Mouse (Mus musculus): Measurements from ENCODE around the gene Map3k11. TPM values are rescaled to one million over a fixed set of nuclear protein-coding genes. Genes with fewer than 3 reads are reported as not detected.

The Map3k11 gene
- polyA plus RNA-seq, 1 experiment from 2014 or later: 12.3 TPM

DNA sequence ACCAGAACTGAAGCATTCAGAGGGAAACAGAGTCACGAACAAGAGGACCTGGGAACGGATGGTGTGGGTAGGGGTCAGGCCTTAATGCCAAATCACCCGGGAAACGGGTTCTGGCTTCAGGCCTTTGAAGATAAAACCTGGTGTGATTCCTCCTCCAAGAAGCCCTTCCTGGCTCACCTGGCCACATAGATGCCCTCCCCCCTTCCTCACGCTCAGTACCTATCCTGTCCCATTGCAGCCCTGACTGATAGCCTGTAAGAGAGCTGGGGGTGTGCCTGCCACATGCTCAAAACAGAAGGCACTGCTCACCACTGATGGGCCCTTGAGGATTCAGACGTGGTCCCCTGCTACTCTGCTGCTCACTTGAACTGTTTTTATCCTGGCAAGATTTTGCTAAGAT is 5.3 kb downstream of the Map3k11 start:
- Histone ChIP-seq H3K4me3 (no peak overlapping the region), H3K9me3 (no peaks in the 10 kb centered on the region), H3K36me3 (peaks cover 18% of the 10 kb centered on the region; the same call in 1 of the 2 replicates), H3K9ac (no peak overlapping the region), H3K27me3 (no peaks in the 10 kb centered on the region), H3K4me1 (replicated peaks) (peaks cover 54% of the 10 kb centered on the region), H3K27ac (replicated peaks) (no peak overlapping the region), H3K4me2 (no peak overlapping the region)
- ATAC-seq (ENCODE audit: low FRiP score, low read depth): no peak
- 94% methylated on average over 6 of the region's 6 CpGs for WGBS

DNA sequence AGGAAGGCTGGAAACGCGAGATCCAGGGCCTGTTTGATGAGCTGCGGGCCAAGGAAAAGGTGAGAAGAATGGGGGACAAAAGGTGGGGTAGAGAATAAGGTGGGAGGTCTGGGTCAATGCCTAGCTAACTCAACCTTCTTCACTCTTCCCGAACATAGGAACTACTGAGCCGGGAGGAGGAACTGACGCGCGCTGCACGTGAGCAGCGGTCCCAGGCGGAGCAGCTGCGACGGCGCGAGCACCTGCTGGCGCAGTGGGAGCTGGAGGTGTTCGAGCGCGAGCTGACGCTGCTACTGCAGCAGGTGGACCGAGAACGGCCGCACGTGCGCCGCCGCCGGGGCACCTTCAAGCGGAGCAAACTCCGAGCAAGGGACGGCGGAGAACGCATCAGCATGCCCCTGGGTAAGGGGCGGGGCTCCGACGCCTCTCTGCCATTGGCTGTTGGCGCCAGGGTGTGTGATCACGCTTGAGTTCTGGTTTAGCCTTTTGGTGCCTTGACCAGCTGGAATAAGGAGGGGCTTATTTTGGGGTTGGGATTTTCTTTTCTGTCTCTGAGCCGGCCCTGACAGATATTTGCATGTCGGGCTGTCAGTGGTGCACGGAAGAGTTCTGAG is 7.4 kb downstream of the Map3k11 start:
- ATAC-seq (ENCODE audit: low FRiP score, low read depth): 0 out of 2 replicates have a peak, but pooled peaks have one; percentile 47
- no peaks in the 10 kb centered on the region for H3K27me3 ChIP-seq
- H3K4me1 ChIP-seq (replicated peaks): peaks cover 37% of the 10 kb centered on the region
- WGBS: 10% methylated on average over 41 of the region's 41 CpGs
- peaks cover 29% of the 10 kb centered on the region for H3K36me3 ChIP-seq
- H3K27ac ChIP-seq (replicated peaks): no peak overlapping the region
- no peaks in the 10 kb centered on the region for H3K9me3 ChIP-seq
- peak overlapping the region; percentile 21; the same call in 1 of the 2 replicates for H3K9ac ChIP-seq
- peak overlapping the region; percentile 35 for H3K4me3 ChIP-seq
- H3K4me2 ChIP-seq: peak overlapping the region; percentile 53

DNA sequence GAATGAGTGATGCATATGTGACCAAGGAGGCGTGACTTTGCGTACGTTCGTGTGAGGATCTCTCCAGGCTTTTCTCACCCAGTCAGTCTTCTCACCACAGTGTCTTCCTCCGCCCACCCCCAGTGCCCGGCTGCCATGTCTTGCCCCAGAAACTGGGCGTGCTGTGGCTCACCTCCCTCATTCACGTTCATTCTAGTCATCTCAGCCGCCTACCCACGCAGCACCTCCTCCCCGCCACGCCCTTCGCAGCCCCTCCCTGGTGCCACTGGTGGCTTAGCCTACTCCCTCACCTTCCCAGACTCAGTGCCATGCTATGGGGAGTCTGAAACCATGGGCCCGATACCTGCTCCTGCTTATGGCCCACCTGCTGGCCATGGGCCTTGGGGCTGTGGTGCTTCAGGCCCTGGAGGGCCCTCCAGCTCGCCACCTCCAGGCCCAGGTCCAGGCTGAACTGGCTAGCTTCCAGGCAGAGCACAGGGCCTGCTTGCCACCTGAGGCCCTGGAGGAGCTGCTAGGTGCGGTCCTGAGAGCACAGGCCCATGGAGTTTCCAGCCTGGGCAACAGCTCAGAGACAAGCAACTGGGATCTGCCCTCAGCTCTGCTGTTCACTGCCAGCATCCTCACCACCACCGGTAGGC is 15.7 kb downstream of the Map3k11 start, which contains the start of gene Kcnk7:
TSS of gene Kcnk7 (plus strand) at position 205 of the 638 bp plus-strand sequence.
- WGBS: 81% methylated on average over 17 of the region's 17 CpGs

DNA sequence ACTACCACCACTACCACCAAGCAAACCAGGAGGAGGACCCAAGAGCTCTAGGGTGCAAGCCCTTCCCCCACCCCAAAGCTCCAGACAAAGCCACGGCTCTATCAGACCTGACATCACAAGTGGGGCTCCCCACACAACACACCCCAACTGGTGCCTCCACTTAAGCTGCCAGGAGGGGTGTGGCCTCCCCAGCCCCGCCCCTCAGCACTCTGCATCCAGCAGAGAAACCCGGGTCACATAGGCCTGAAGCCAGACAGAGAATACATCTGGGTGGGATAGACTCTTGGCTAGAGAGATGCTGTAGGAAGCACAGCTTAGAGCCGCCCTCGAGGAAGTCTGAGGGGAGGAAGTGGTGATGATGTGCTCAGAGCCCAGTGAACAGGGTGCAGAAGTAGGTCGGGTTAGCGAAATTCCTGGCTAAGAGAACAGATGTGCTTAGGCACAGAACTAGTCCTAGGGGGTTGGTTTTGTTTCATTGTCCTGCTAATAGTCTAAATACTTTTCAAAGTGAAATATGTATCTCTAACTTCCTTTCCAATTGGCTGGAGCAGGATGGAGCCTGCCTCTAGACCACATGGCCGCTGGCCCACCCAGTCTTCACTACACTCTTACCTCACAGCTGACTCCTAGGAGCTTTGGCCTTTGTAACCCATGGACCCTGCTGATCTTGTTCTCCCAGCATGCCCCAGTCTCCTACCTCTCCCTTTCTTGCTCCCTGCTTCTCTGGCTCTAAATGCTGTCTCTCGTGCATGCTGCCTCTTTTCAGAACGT is 16.4 kb downstream of the Map3k11 start:
- WGBS: 54% methylated on average over 10 of the region's 10 CpGs

More for the DNA sequence above, 15.7 kb downstream of the Map3k11 start, which contains the start of gene Kcnk7:
- ATAC-seq (ENCODE audit: low FRiP score, low read depth): 0 out of 2 replicates have a peak, but pooled peaks have one; percentile 8
- no peaks in the 10 kb centered on the region for H3K27me3 ChIP-seq
- H3K4me3 ChIP-seq: no peak within 1 kb of the TSS
- no peak within 1 kb of the TSS for H3K27ac ChIP-seq (replicated peaks)
- no peak within 1 kb of the TSS for H3K4me2 ChIP-seq
- peaks cover 55% of the 10 kb centered on the region for H3K36me3 ChIP-seq
- no peaks in the 10 kb centered on the region for H3K9me3 ChIP-seq
- no peak within 1 kb of the TSS for H3K9ac ChIP-seq
- H3K4me1 ChIP-seq (replicated peaks): peaks cover 4% of the 10 kb centered on the region; the same call in 1 of the 2 replicates

DNA sequence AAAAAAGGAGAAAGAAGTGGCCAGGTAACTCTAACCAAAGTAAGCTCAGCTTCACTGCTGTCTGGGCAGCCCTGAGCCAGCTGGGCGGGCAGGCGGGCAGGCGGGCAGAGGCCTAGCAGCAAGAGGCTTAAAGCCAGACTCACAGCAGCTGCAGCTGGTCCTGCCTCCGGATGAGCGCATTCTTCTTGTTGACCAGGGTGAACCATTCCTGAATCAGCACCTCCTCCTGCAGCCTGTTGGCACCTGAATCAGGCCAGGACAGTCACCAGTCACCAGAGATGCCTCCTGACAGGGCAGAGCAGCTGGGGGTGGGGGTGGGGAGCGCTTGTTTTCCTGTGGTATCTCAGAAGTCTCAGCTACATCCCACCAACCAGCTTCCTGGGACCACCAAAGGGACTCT is 21.5 kb downstream of the Map3k11 start:
- ATAC-seq (ENCODE audit: low FRiP score, low read depth): no peak
- Histone ChIP-seq H3K4me3 (no peak overlapping the region), H3K27me3 (no peaks in the 10 kb centered on the region), H3K9ac (no peak overlapping the region), H3K4me1 (replicated peaks) (peaks cover 11% of the 10 kb centered on the region), H3K4me2 (no peak overlapping the region), H3K27ac (replicated peaks) (no peak overlapping the region), H3K36me3 (peaks cover 38% of the 10 kb centered on the region), H3K9me3 (no peaks in the 10 kb centered on the region)
- 86% methylated on average over 6 of the region's 6 CpGs for WGBS

More for the DNA sequence above, 16.4 kb downstream of the Map3k11 start:
- Histone ChIP-seq H3K9me3 (no peaks in the 10 kb centered on the region), H3K9ac (no peak overlapping the region), H3K4me2 (no peak overlapping the region), H3K27ac (replicated peaks) (no peak overlapping the region), H3K27me3 (no peaks in the 10 kb centered on the region), H3K36me3 (peaks cover 58% of the 10 kb centered on the region), H3K4me1 (replicated peaks) (peaks cover 4% of the 10 kb centered on the region; the same call in 1 of the 2 replicates), H3K4me3 (no peak overlapping the region)
- no peak for ATAC-seq (ENCODE audit: low FRiP score, low read depth)

DNA sequence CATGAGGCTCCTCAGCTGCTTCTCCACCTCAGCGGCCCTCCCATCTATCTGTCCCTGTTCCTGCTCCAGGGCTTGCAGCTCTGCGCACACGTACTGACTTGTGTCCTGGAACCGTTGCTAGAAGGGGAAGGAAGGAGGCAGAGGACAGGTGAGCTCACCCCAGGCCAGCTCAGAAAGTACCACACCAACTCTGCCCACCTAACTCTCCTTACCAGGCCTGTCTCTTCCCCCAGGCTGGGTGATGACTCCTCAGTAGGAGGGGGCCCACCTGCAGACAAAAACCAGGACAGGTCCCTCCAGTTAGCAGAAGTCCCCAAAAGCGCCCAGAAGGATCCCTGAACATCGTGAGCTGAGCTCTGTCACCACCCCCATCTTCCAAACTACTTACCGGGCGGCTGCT is 22.0 kb downstream of the Map3k11 start:
- Histone ChIP-seq H3K36me3 (peaks cover 38% of the 10 kb centered on the region), H3K9me3 (no peaks in the 10 kb centered on the region), H3K4me3 (no peak overlapping the region), H3K4me1 (replicated peaks) (peaks cover 16% of the 10 kb centered on the region), H3K4me2 (no peak overlapping the region), H3K27ac (replicated peaks) (no peak overlapping the region), H3K9ac (no peak overlapping the region), H3K27me3 (no peaks in the 10 kb centered on the region)
- no peak for ATAC-seq (ENCODE audit: low FRiP score, low read depth)
- 80% methylated on average over 8 of the region's 8 CpGs for WGBS

DNA sequence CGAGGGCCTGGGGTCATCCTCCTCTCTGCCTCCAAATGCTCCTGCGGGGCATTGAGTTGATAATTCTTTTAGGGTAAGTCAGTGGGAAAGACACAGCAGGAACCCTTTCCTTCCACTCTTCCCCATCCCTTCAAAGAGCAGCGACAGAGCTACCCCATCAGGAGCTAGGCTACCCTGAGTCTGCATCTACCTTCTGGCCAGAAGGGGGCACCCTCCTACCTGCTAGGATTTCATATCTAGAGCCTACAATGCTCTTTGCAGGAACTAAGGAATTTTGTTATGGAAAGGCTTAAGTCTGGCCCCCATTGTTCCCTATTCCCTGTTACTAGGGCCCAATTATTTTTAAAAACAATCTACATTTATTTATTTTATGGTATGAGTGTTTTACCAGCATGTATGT is 22.7 kb downstream of the Map3k11 start:
- WGBS: 12% methylated on average over 3 of the region's 3 CpGs

DNA sequence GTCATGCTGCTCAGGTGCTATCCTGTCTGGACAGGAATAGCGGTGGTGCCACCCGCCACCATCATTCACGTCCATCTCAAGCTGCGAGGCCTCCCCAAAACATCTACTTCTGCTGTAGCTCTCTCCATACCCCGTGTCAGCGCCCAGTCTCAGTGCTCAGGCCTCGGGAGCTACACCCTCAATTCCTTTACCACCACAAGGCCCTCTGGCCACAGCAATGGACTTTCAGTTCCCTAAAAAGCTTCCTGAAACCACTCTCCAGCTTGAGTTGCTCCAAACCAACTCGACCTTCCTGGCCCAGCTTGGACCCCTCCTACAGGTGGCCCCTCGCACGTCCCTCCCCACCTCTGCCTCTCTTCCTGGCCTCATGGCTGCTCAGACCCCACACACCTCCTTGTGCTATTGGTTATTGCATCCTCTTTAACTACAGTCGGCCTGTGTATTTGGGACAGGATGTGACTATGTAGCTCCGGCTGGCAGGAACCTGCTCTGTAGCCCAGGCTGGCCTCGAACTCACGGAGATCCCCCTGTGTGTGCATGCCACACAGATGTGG is 23.4 kb downstream of the Map3k11 start:
- no peak for ATAC-seq (ENCODE audit: low FRiP score, low read depth)
- Histone ChIP-seq H3K4me2 (no peak overlapping the region), H3K36me3 (peaks cover 38% of the 10 kb centered on the region), H3K27ac (replicated peaks) (no peak overlapping the region), H3K9me3 (no peaks in the 10 kb centered on the region), H3K9ac (no peak overlapping the region), H3K4me3 (no peak overlapping the region), H3K27me3 (no peaks in the 10 kb centered on the region), H3K4me1 (replicated peaks) (peaks cover 29% of the 10 kb centered on the region)
- 91% methylated on average over 14 of the region's 14 CpGs for WGBS

More for the DNA sequence above, 22.7 kb downstream of the Map3k11 start:
- H3K9me3 ChIP-seq: no peaks in the 10 kb centered on the region
- H3K36me3 ChIP-seq: peaks cover 38% of the 10 kb centered on the region
- H3K27me3 ChIP-seq: no peaks in the 10 kb centered on the region
- no peak overlapping the region for H3K4me2 ChIP-seq
- peaks cover 22% of the 10 kb centered on the region for H3K4me1 ChIP-seq (replicated peaks)
- H3K27ac ChIP-seq (replicated peaks): no peak overlapping the region
- no peak for ATAC-seq (ENCODE audit: low FRiP score, low read depth)
- no peak overlapping the region for H3K4me3 ChIP-seq
- no peak overlapping the region for H3K9ac ChIP-seq

DNA sequence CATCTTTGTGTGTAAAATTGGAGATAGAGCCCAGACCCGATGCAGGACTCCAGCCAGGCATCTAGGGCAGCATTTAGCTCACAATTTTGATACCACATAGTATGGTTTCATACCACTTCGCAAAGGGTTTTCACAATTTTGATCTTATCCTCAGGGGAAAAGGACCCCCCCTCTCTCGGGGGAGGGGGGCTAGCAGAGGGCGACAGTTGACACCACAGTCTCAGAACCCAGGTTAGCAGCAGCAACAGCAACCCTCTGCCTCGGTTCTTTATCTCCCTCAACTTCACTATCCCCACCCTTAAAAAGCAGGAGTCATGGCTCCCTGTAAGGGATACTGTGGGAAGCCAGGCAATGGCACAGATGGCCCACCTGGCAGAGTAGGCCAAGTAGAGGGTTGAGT is 24.7 kb downstream of the Map3k11 start:
- Histone ChIP-seq H3K36me3 (peaks cover 35% of the 10 kb centered on the region), H3K27me3 (no peaks in the 10 kb centered on the region), H3K4me3 (no peak overlapping the region), H3K4me2 (peak overlapping the region; percentile 33), H3K9me3 (no peaks in the 10 kb centered on the region), H3K9ac (0 out of 2 replicates have a peak overlapping the region, but pooled peaks have one; percentile 7), H3K27ac (replicated peaks) (no peak overlapping the region), H3K4me1 (replicated peaks) (peaks cover 32% of the 10 kb centered on the region)
- ATAC-seq (ENCODE audit: low FRiP score, low read depth): no peak
- WGBS: 80% methylated on average over 5 of the region's 5 CpGs

DNA sequence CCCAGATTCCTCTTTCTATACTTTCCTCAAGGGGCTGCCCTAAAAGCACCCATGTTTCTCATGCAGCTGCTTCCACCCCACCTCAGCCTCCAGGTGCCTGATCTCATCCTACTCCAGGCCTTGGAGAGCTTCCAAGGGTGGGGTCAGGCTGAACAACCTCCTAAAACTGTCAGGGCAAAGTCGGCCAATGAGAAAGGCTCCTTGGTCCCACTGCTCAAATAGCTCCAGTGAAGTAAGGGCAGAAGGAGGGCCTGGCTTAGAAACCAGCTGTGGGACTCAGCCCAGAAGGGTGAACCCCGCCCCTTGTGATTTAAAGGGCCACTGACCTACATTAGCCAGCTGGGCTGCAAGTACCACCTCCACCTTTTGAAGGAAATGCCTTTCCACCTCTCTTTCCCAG is 25.2 kb downstream of the Map3k11 start:
- Histone ChIP-seq H3K4me2 (peak overlapping the region; percentile 33), H3K36me3 (peaks cover 35% of the 10 kb centered on the region), H3K4me3 (no peak overlapping the region), H3K27ac (replicated peaks) (no peak overlapping the region), H3K9ac (no peak overlapping the region), H3K9me3 (no peaks in the 10 kb centered on the region), H3K4me1 (replicated peaks) (peaks cover 32% of the 10 kb centered on the region), H3K27me3 (no peaks in the 10 kb centered on the region)
- no peak for ATAC-seq (ENCODE audit: low FRiP score, low read depth)
- 19% methylated on average over 2 of the region's 2 CpGs for WGBS

DNA sequence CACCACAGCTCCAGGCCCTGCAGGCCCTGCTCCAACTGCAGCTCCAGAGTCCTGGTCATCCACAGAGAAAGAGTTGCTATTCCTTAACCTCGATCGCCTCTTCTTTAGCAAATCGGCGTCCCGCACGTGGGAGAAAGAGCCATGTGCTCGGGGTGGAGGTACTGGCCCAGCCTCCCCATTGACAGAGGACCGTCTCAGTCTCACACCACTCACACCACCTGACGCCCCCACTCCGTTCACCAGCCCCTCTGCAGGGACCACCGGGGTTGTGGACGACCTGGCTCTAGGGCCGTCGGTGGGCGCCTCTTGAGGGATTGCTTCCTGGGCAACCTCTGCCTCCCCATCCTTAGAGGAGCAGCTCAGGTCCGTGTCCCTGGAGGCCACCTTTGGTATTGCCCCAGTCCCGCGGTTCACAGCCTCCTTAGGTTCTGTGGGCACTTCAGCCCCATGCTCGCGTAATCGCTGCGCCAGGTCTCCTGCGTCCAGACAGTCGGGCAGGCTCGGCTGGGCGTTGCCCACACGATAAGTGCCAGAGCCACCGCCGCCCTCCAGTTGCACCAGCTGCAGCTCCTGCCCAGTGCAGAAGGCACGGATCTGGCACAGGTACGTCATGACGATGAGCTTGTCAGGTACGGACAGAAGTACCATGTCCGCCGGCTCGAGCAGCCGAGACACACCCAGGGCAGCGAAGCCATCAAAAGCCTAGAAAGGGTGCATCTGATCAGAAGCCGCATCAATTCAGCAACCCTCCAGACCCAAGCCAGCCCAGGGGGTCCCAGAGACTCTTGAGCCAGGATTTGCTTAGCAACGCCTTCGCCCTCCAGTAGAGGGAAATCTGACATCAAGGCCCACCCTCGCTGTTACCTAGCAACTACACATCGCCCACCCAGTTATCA is 27.5 kb downstream of the Map3k11 start:
- peak overlapping the region; percentile 31 for H3K9ac ChIP-seq
- H3K9me3 ChIP-seq: no peaks in the 10 kb centered on the region
- peak overlapping the region; percentile 31; the same call in 1 of the 2 replicates for H3K27ac ChIP-seq (replicated peaks)
- ATAC-seq (ENCODE audit: low FRiP score, low read depth): peak; percentile 57
- peak overlapping the region; percentile 28 for H3K4me3 ChIP-seq
- no peaks in the 10 kb centered on the region for H3K27me3 ChIP-seq
- peaks cover 32% of the 10 kb centered on the region for H3K4me1 ChIP-seq (replicated peaks)
- peak overlapping the region; percentile 52 for H3K4me2 ChIP-seq
- 21% methylated on average over 43 of the region's 43 CpGs for WGBS
- H3K36me3 ChIP-seq: peaks cover 34% of the 10 kb centered on the region

Data from hindbrain, embryonic 15.5 days (tissue).